Mouse (Mus musculus): Measurements from ENCODE around the gene Rnpep.

Gene Rnpep

DNA sequence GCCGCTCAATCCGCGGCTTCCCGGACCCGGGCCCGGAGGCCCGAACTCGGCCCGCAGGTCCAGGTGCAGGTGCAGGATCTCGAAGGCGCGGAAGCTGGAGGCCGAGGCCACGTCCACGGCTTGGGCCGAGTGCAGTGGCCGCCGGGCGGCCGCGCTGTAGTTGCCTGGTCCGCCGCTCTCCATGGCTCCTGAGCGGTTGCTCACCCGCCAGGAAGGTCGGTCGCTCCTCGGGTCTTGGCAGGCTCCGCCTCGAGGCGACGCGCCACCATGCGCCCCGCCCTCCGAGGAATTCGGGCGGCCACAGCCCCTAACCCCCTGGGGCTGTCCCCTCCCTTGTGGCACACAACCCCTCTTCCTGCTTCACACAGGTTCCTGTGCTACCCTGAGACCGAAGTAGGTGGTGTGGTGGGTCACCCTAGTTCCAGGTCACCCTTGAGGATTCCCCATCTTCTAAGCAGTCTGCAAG, at the start of gene Rnpep:
Rnpep (minus strand) TSS at position 259 of the 466 bp plus-strand sequence.
- DNase-seq = peak; percentile 82

DNA sequence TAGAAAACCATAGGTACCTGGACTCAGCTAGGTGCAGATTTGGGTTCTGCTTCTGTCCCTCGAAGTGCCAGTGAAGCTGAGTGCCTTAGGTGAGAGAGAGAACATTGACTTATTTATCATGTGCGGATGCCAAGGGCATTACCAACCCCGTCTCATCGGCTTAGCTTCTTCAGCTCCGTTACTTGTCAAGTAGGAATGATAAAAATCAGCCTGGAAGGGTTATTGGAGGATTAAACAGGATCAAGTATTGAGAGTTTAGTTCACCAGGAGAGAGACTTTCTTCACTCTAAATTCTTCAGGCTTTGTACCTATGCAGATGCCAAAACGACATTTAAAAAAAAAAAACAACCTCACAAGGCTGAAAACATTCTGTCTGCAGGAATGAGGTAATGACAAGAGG, 46.7 kb upstream of the Rnpep start:
- no peak for DNase-seq

DNA sequence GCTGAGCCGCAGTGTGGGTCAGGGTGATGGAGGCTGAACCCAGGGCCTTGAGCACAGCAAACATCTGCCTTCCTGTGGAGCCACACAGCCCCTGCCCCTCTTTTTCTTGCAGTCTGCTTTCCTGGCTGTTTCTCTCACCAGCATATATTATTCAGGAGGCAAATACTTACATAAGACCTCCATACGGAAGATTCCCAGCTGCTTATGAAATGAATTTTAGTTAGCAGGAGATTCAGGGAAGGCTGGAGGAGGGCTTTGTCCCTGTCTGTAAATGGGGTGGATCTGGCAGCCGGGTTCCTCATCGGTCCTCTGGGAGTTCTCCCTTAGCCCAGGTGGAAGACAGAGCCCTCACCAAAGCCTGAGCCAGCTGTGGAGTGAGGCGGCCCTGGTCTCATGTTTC, 44.5 kb upstream of the Rnpep start:
- no peak for DNase-seq

DNA sequence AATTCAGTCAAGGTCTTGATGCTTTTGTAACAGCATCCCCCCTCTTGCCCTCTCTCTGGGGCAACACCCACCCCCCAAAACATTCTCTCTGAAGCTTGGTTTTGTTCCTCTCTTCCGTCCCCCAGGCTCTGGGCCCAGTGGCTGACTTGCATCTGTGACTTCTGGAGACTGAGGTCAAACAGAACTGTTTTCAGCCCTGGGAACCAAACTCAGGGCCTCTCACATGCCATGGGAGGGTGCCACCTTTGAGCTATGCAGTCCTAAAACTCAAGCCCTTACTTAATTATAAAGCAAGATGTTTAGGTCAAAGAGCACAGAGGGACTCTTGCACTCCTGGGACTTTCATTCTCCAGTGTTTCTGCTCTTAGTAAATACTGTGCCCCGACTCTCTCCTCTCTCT, 42.0 kb upstream of the Rnpep start:
- DNase-seq = no peak

DNA sequence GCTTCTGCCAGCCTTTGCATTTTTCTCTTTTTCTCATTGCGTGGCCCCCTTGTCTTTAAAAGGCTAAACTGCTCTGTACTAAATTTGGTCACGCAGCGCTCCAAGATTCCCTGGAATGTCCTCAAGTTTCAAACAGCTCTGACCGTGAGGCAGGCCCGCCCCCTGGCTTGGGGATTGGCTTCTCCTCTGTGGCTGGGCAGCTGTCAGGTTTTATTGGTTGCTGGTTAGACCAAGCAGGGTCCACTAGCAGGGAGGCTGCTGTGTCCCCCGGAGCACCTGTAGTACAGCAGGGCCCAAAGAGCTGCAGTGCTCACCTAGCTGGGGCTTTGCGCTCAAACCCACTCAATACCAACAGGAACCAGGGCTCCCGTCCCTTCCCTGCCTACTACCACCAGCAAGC, 40.7 kb upstream of the Rnpep start, which contains the start of gene Lmod1:
Lmod1 (plus strand) TSS at position 237 of the 400 bp plus-strand sequence.
- peak; percentile 82 for DNase-seq

DNA sequence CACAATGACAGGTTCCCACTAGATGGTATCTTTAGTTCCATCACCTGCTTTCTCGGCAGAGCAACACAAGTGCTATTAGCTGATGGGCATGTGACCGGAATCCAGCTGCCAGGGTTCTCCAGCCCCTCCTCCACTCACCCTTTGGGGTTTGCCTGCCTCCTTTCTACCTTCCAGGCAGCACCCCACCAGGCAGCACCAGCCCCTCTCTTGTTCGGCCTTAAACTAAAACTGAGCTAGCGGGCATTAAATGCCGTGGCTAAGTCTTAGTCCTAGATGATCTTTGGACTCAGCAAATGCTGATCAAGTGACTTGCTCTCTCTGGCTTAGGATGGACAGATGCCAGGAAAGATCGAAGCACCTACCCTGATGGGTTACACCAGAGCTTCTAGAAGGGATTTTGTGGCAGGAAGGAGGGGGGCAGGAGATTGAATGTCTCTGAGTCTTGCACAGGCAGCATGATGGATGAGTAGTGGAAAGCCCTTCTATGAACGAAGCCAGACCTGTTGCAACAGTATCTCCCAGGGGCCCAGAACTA, 39.5 kb upstream of the Rnpep start:
- DNase-seq = peak; percentile 52

DNA sequence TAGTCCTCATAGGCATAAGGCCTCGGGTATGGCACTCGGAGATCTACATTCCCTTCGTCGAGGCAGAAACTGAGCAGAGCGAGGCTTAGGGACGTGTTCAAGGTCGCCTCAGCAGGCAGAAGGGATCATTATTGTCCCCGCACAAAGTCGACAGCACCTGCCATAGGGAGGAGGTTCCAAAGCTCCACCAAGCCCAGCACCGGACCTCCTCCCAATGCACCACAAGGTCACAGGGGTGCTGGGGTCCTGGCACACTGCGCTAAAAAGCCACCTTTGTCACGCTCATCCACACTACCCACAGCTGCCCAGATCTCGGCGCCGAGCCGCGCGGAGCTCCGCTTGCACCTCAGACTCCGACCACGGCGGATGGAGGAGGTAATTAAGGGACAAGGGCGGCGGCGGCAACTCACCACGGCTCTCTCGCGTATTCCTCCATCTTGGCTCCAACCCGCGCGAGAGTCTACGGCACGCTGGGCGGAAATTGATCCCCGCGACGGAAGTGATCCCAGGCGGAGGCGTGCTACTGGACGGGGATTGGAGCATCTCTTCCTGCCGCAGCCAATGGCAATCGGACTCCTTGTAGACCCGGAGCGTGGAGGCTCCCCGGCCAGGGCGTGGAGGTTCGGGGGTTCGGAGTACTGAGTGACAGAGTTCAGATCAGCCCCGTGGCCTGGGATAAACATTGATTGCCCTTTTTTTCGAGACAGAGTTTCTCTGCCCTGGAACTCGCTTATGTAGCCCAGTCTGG, 29.6 kb upstream of the Rnpep start, which contains the start of gene Timm17a:
Timm17a (minus strand) TSS at position 495 of the 748 bp plus-strand sequence.
- peak; percentile 95 for DNase-seq

DNA sequence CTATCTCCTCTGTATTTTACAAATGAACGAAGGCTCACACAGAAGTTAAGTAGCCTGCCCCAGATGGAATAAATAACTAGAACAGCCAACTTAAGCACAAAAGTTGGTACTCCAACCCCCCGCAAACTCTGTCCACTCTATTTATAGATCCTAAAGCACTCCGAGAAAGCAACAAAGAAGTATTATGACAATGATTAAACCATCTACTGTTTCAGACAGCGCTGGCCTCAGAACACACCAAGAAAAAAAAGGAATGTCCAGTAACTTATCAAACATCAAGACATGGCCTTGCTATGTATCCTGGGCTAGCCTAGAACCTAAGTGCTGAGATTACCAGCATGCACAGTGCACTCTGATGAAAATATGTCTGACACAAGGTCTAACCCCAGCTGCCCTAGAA, 28.3 kb upstream of the Rnpep start:
- no peak for DNase-seq

DNA sequence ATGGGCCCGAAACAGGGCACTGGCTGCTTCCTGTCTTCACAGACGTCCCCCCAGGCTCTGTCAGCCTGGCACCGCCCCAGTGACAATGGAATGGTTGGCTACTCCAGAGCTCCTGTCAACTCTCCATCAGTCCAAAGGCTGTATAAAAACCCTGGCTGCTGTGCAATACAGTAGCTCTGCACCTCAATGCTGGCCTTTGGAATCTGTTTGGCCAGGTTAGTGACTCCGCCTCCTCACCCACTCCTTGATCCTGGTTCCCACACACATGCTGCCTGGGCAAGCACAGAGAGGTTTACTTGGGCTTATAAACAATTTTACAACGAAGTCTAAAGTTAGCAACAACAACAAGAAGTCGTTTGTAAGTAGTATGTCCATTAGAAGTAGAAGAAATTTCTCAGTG, 27.5 kb upstream of the Rnpep start:
- DNase-seq = peak; percentile 65

DNA sequence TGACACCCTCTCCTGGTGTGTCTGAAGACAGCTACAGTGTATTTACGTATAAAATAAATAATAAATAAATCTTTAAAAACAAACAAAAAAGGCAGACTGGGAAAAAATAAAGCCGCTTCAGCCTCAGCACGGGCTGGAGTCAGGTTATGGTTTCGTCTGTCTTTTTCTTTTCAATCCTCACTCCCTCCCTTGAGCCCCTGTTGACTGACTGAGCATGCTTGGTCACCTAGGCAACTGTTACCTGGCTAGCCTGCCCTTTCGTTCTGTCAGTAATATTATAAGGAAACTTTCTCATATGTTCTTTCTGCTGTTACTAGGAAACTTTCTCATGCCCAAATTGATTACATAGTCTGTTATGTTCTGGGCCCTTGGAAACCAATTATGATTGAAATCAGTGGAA, 7.0 kb upstream of the Rnpep start:
- no peak for DNase-seq

DNA sequence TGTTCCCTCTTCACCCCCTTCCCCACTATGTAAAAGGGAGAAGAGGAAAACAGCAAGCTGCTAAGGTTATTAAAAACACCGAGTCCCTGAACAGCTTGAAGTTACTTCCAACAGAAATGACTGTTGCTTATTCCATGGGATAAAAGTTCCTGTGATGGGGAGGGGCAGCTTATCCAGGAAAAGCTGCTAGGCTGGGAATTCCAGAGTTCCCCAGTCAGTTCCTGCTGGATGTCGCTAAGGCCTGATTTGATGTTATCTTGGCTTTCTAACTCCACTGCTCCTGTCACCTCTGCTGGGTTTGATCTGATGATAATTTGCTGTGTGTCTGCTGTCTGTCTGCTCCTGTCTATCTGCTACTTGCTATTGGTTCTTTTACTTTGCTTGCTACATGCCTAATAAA, 2.4 kb upstream of the Rnpep start:
- DNase-seq = peak; percentile 29

DNA sequence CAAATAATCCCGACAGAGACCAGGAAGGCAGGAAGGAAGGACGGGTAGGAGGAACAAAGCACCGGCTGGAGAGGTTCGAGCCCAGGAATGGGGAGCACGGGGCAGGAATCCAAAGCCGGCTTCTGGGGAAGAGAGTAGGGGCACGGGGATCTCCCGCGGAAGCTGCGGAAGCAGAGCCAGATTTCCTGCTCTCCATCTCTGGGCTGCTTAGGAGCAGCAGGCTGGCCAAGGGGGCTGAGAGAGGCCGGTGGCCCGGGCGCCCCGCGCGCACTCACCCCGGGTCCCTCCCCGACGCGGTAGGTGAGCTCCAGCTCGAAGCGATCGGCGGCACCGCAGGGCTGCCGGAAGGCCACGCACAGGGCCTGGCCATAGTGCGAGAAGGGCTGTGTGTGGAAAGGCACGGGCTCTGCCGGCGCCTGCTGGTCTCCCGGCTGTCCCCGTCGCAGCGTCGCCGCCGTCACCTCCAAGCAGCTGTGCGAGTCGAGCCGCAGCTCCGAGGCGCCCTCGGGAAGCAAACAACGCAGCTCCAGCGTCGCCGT, 528 bp downstream of the Rnpep start:
- DNase-seq = peak; percentile 50

DNA sequence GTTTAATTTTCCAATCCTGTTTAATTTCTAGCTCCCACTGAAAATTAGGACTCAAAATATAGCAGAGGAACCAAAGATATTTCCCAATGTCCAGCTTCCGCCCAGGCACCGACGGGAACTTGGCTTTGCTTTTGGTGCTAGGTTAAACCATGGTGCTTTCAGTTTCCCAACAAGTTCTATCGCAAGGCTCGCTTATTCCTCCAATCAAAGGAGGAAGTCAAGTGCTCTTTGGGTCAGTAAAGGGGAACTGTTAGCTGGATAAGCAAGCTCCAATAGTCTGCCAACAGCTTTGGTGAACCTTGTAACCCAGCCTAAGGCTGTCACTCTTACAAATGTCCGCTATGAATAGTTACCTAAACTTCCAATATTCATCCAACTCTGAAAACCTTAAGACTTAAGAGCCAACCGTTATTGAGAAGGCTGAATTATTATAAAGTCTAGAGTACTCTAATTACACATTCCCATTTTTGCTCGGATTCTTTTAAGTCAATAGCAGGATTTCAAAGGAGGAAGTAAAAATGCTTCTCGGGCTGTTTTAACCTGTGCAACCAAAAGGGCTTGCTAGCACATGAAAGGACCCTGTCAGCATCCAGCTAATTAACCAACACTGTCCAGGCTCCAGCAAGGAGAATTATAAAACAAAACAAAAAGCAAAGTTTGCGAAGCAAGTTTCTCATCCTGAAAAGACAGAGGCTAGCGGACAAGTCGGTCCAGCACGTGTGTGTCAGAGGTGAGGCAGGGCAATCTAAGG, 1.2 kb downstream of the Rnpep start:
- no peak for DNase-seq

DNA sequence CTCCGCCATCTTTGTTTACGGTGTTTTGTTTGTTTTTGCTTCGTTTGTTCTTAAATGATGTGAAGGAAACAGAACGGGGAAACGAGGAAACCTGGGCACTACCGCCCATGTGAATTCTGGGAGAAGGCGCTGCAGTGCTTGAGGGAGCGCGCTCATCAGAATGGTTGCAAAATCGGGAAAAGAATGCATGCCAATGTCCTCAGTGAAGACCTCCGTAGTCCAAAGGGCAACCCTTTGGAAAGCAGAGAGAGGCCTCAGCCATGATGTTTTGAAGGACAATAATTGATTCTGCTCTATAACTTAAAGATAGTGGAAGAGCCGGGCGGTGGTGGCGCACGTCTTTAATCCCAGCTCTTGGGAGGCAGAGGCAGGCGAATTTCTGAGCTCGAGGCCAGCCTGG, 2.0 kb downstream of the Rnpep start:
- DNase-seq = no peak

DNA sequence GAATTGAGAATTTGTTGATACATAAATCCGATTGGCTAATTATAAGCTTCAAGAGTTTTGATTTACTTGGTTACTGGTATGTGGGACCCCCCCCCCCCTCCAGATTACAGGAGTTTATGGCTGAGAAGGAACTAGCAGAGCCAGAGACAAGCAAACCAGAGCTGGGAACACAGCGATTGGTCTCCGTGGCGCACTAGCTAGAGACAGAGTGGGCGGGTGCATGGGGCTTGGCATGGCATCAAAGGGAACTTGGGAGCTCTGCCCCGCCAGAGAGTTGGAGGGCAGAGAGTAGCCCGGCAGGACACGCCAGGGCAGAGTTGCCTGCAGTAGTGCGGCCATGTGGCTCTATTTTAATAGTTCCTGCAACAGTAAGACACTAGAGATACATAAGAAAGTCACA, 3.2 kb downstream of the Rnpep start:
- DNase-seq = peak; percentile 78

DNA sequence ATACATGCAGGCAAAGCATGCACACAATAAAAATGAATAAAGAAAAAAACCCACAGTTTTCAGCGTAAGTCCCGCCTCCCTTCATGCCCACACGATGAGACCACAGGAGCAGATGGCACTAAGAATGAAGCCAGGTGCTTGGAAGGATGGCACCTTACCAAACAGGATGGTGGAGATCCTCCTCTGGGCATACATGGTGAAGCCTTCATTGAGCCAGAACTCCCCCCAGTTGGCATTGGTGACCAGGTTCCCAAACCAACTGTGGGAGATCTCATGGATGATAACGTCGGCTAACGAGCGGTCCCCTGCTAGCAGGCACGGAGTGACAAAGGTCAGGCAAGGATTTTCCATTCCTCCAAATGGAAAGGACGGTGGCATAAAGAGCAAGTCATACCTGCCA, 12.5 kb downstream of the Rnpep start:
- no peak for DNase-seq

DNA sequence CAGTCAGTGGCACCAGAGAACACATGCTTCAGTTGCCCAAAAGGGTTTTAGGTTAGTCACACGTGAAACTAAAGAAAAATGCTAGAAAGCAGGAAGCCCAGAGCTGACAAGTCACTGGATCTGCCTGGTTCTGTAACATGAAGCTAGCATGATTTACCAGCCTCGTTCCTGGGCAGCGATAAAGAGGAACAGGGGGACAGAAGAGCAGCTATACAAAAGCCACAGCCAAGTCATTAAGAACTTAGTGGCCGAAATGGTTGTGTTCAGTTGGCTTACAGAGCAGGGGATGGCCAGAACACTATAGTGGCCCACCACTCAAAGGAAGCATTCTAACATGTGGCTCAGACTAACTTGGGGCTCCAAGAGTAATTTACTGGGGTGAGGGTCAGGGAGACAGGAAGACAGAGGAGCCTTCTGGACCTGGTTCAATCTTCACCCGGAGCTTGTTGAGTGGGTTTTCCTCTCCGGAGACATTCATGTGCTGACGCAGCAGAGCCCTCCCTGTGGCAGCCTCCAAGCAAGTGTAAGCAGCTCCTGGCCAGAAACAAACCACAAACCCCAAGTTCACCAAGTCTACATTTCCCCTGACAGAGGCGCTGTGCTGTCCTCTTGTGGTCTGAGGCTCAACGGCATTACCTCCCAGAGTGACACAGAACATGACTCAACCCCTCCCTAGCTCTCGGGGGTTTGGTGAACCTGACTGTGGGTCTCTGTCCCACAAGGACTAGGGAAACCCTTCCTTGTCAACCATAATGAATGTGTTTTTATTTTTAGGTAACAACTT, 16.0 kb downstream of the Rnpep start:
- DNase-seq = no peak

DNA sequence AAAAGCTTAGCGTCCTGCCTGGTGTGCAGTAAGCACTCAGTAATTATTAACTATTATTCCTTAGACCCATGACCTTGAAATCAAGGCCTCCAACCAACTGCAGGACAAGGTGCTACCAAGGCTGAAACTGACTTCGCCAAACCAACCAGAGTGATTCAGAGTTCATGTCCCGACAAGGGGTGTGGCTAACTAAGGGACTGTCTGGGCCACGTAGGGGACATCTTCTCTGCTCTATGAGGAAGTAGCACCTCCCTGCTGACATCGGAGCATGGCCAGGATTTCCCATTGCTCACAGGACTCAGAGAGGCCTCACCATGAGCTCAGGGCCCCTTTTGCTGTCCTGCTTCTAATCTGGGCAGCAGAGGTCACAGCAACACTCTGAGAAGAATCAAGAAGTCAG, 18.1 kb downstream of the Rnpep start:
- no peak for DNase-seq

DNA sequence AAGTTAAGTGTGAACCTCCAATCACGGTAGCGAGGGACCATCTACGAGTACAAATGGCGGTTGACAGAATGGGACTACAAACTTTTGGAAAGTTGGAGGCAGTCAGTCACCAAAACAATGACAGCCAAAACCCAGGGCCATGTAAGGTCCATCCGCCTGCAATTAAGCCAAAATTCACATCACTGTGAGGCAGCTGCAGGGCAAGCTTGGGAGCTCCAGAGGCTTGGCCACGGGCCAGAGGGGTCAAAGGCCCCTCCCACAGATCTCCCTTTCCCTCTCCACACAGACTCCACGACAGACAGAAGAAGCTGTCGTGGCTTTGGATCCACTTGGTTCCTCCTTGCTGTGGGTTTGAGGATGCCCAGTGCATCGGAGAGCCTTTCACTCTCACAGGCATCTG, 20.6 kb downstream of the Rnpep start:
- no peak for DNase-seq

DNA sequence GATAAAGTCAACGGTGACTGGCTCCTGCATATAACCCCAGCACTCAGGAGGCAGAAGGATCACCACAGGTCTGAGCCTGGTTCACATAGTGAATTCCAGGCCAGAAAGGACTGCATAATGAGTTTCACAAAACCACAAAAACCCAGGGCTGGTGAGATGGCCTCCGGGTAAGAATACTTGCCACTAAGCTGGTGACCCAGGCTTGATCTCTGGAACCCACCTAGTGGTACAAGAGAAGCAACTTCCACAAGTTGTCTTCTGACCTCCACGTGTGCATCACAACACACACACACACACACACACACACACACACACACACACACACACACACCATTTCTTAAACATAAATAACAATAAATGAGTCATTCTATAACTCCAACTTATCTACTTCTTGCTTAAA, 21.6 kb downstream of the Rnpep start:
- no peak for DNase-seq

DNA sequence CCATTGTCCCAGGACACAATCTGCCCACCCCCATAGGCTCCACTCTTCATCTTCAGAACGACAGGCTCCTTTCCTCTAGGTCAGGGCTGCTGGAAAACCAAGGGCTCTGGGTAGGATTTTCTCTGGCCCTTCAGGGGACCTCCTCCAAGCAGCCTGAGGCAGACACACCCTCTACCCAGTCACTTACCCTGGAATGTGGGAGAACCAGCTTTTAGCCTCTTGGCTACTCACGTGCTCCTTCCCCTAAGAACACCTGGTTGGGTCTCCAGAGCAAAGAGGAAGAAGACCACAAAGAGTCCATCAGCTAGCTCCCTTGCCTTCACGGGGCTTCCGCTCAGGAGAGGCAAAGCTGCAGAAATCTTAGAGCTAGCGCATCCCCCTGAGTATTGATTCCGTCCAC, 23.0 kb downstream of the Rnpep start:
- DNase-seq = peak; percentile 48

DNA sequence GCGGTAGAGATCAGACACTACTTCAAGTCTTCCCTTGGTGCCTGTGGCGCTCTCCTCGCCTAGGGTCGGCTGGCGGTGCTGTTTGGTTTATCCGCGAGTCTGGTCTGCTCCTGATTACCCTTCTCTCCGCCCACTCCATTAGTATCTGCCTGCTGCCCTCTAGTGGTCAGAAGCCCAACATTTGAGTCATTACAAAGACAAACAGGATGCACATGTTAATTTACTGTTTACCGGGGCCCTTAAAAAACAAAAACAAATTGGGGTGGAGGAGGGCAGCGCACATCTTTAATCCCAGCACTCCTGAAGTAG, 24.8 kb downstream of the Rnpep start:
- peak; percentile 87 for DNase-seq
